Mouse (Mus musculus): ENCODE measurements around the gene Cntnap1. TPM values are rescaled to one million over a fixed set of nuclear protein-coding genes. Genes with fewer than 3 reads are reported as not detected.

Gene Cntnap1
- polyA plus RNA-seq, 2 experiments: 0.56 to 1.5 TPM

- no peak for ATAC-seq (ENCODE audit: low FRiP score, low read depth)
- WGBS: 53% methylated on average over 19 of the region's 19 CpGs
- Histone ChIP-seq H3K4me2 (replicated peaks; ENCODE audit: low read depth, low read length, severe bottlenecking) (no peak overlapping the region), H3K9ac (ENCODE audit: low read depth, low read length, severe bottlenecking) (no peak overlapping the region), H3K4me3 (replicated peaks; ENCODE audit: low read length) (no peak overlapping the region), H3K27ac (replicated peaks; ENCODE audit: low read depth, low read length) (no peak overlapping the region), H3K27me3 (ENCODE audit: control insufficient read depth, insufficient read depth, low read length) (peaks cover 80% of the 10 kb centered on the region), H3K4me1 (ENCODE audit: control insufficient read depth, insufficient read depth, low read length) (peaks cover 25% of the 10 kb centered on the region), H3K36me3 (ENCODE audit: control insufficient read depth, insufficient read depth, low read length) (peaks cover 48% of the 10 kb centered on the region), H3K9me3 (ENCODE audit: control insufficient read depth, low read length) (no peaks in the 10 kb centered on the region)
- DNase-seq (ENCODE audit: low spot score): no peak
- TF ChIP-seq POLR2A (IDR thresholded peaks at IDR 0.05; ENCODE audit: borderline replicate concordance, extremely low read depth, insufficient read depth, insufficient read length): no peak
These were observed 2.9 kb upstream of the Cntnap1 start for GRCm38 (mm10) chr11:101167211-101167962.

- Histone ChIP-seq H3K4me2 (replicated peaks; ENCODE audit: low read depth, low read length, severe bottlenecking) (no peak overlapping the region), H3K27me3 (ENCODE audit: control insufficient read depth, insufficient read depth, low read length) (peaks cover 76% of the 10 kb centered on the region), H3K36me3 (ENCODE audit: control insufficient read depth, insufficient read depth, low read length) (peaks cover 43% of the 10 kb centered on the region), H3K9me3 (ENCODE audit: control insufficient read depth, low read length) (no peaks in the 10 kb centered on the region), H3K27ac (replicated peaks; ENCODE audit: low read depth, low read length) (no peak overlapping the region), H3K4me1 (ENCODE audit: control insufficient read depth, insufficient read depth, low read length) (peaks cover 28% of the 10 kb centered on the region), H3K4me3 (replicated peaks; ENCODE audit: low read length) (no peak overlapping the region), H3K9ac (ENCODE audit: low read depth, low read length, severe bottlenecking) (no peak overlapping the region)
- TF ChIP-seq POLR2A (IDR thresholded peaks at IDR 0.05; ENCODE audit: borderline replicate concordance, extremely low read depth, insufficient read depth, insufficient read length): no peak
- no peak for ATAC-seq (ENCODE audit: low FRiP score, low read depth)
- DNase-seq (ENCODE audit: low spot score): no peak
- 58% methylated on average over 8 of the region's 8 CpGs for WGBS
These were observed 2.4 kb upstream of the Cntnap1 start for GRCm38 (mm10) chr11:101167963-101168300.

GRCm38 (mm10) chr11:101168301-101168980 lies 1.9 kb upstream of the Cntnap1 start:
- no peak overlapping the region; the same call in 1 of the 2 replicates for H3K4me2 ChIP-seq (replicated peaks; ENCODE audit: low read depth, low read length, severe bottlenecking)
- TF ChIP-seq POLR2A (IDR thresholded peaks at IDR 0.05; ENCODE audit: borderline replicate concordance, extremely low read depth, insufficient read depth, insufficient read length): no peak
- H3K27ac ChIP-seq (replicated peaks; ENCODE audit: low read depth, low read length): no peak overlapping the region
- H3K9ac ChIP-seq (ENCODE audit: low read depth, low read length, severe bottlenecking): no peak overlapping the region
- H3K27me3 ChIP-seq (ENCODE audit: control insufficient read depth, insufficient read depth, low read length): peaks cover 71% of the 10 kb centered on the region
- WGBS: 66% methylated on average over 17 of the region's 18 CpGs
- peaks cover 38% of the 10 kb centered on the region for H3K36me3 ChIP-seq (ENCODE audit: control insufficient read depth, insufficient read depth, low read length)
- no peaks in the 10 kb centered on the region for H3K9me3 ChIP-seq (ENCODE audit: control insufficient read depth, low read length)
- peaks cover 33% of the 10 kb centered on the region for H3K4me1 ChIP-seq (ENCODE audit: control insufficient read depth, insufficient read depth, low read length)
- H3K4me3 ChIP-seq (replicated peaks; ENCODE audit: low read length): peak overlapping the region; percentile 81; the same call in 1 of the 2 replicates
- ATAC-seq (ENCODE audit: low FRiP score, low read depth): no peak
- no peak for DNase-seq (ENCODE audit: low spot score)

GRCm38 (mm10) chr11:101169301-101170107 lies 819 bp upstream of the Cntnap1 start:
- peak overlapping the region; percentile 81 for H3K4me3 ChIP-seq (replicated peaks; ENCODE audit: low read length)
- H3K4me2 ChIP-seq (replicated peaks; ENCODE audit: low read depth, low read length, severe bottlenecking): peak overlapping the region; percentile 52
- H3K36me3 ChIP-seq (ENCODE audit: control insufficient read depth, insufficient read depth, low read length): peaks cover 29% of the 10 kb centered on the region
- H3K4me1 ChIP-seq (ENCODE audit: control insufficient read depth, insufficient read depth, low read length): peaks cover 32% of the 10 kb centered on the region
- ATAC-seq (ENCODE audit: low FRiP score, low read depth): no peak
- DNase-seq (ENCODE audit: low spot score): no peak
- no peaks in the 10 kb centered on the region for H3K9me3 ChIP-seq (ENCODE audit: control insufficient read depth, low read length)
- no peak overlapping the region for H3K27ac ChIP-seq (replicated peaks; ENCODE audit: low read depth, low read length)
- peaks cover 66% of the 10 kb centered on the region for H3K27me3 ChIP-seq (ENCODE audit: control insufficient read depth, insufficient read depth, low read length)
- peak overlapping the region; percentile 66 for H3K9ac ChIP-seq (ENCODE audit: low read depth, low read length, severe bottlenecking)
- no peak for TF ChIP-seq POLR2A (IDR thresholded peaks at IDR 0.05; ENCODE audit: borderline replicate concordance, extremely low read depth, insufficient read depth, insufficient read length)
- WGBS: 16% methylated on average over 15 of the region's 17 CpGs

Data from limb, embryonic 14.5 days (tissue).